Mouse (Mus musculus) liver, embryonic 14.5 days (tissue): ENCODE measurements around the gene Cfap43.
"Not testable (repeated sequence)": the region's sequence is repeated elsewhere in the genome, so short reads cannot be mapped to it uniquely, and the experiment has no call there.

Experiments used
- CTCF ChIP-seq: IDR thresholded peaks from 2 replicates; pipeline ENCODE4 v1.5.1; 2016; ENCODE audit warnings: antibody characterized with exemption, low read depth, control low read depth
- EP300 ChIP-seq: IDR thresholded peaks from 2 replicates; pipeline ENCODE4 v1.6.1; 2016; ENCODE audit warnings: antibody characterized with exemption, low read depth

DNA sequence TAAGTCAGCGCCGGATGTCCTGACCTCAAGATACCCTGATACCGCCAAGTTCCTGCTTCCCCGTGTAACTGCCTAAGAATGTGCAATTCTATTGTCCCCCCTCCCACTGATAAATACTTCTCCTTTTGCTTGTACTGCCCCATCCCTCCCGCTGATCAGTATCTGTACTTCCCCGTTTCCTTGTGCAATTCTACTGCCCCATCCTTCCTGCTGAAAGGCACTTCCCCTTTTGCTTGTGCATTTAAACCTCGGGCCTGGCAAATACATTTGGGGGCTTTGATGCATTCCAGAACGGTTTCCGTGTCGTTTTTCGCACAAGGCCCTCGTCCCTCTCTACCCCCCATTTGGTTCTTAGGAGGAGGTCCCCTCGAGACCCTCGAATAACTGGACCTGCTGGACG is 77.9 kb downstream of the Cfap43 start:
- TF ChIP-seq CTCF, EP300: not testable (repeated sequence)
